Mouse (Mus musculus): ENCODE results near the gene Gpr87. TPM values are rescaled to one million over a fixed set of nuclear protein-coding genes. Genes with fewer than 3 reads are reported as not detected.

The Gpr87 gene
- polyA plus RNA-seq, 1 experiment = not detected

GRCm38 (mm10) chr3:59157048-59157447 is 37.9 kb downstream of the Gpr87 start:
- H3K27me3 ChIP-seq (ENCODE audit: control insufficient read depth, insufficient read depth, low read length) = no peaks in the 10 kb centered on the region
- no peaks in the 10 kb centered on the region for H3K36me3 ChIP-seq (ENCODE audit: control insufficient read depth, insufficient read depth, low read length)
- TF ChIP-seq CTCF (IDR thresholded peaks at IDR 0.05; ENCODE audit: extremely low read depth, insufficient read depth, insufficient read length, insufficient replicate concordance) = no peak
- no peak for TF ChIP-seq POLR2A (IDR thresholded peaks at IDR 0.05; ENCODE audit: low read depth, low read length)
- no peak overlapping the region for H3K27ac ChIP-seq (ENCODE audit: insufficient read depth, low read length)
- WGBS = 45% methylated on average over 5 of the region's 5 CpGs
- peaks cover 10% of the 10 kb centered on the region for H3K4me1 ChIP-seq (ENCODE audit: control insufficient read depth, insufficient read depth, insufficient read length)
- no peak overlapping the region for H3K4me3 ChIP-seq (ENCODE audit: extremely low read depth, insufficient read depth, insufficient read length)
- no peak for DNase-seq (ENCODE audit: low read depth in 1 of 2, low spot score in 2 of 2)

DNA sequence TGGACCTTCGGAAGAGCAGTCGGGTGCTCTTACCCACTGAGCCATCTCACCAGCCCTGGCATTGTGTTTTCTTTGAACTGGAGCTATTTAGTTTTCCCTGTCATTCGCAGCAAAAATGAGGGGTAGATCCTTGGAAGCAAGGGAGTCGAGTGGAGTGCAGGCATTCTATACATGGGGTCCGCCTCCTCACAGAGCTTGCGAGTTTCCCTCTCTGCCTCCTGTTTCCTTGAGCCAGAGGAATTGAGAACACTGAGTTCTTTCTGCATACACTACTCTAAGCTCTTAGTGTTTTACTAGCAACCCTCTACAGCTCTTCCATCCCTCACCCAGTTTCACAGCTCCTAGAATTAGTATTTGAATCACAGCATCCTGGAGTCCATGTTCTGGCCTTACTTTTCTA is 39.5 kb downstream of the Gpr87 start:
- no peak for DNase-seq (ENCODE audit: low read depth in 1 of 2, low spot score in 2 of 2)
- H3K4me3 ChIP-seq (ENCODE audit: extremely low read depth, insufficient read depth, insufficient read length) = no peak overlapping the region
- 91% methylated on average over 6 of the region's 6 CpGs for WGBS
- H3K36me3 ChIP-seq (ENCODE audit: control insufficient read depth, insufficient read depth, low read length) = no peaks in the 10 kb centered on the region
- TF ChIP-seq POLR2A (IDR thresholded peaks at IDR 0.05; ENCODE audit: low read depth, low read length) (no peak), CTCF (IDR thresholded peaks at IDR 0.05; ENCODE audit: extremely low read depth, insufficient read depth, insufficient read length, insufficient replicate concordance) (no peak)
- peaks cover 8% of the 10 kb centered on the region for H3K4me1 ChIP-seq (ENCODE audit: control insufficient read depth, insufficient read depth, insufficient read length)
- H3K27ac ChIP-seq (ENCODE audit: insufficient read depth, low read length) = no peak overlapping the region
- no peaks in the 10 kb centered on the region for H3K27me3 ChIP-seq (ENCODE audit: control insufficient read depth, insufficient read depth, low read length)

DNA sequence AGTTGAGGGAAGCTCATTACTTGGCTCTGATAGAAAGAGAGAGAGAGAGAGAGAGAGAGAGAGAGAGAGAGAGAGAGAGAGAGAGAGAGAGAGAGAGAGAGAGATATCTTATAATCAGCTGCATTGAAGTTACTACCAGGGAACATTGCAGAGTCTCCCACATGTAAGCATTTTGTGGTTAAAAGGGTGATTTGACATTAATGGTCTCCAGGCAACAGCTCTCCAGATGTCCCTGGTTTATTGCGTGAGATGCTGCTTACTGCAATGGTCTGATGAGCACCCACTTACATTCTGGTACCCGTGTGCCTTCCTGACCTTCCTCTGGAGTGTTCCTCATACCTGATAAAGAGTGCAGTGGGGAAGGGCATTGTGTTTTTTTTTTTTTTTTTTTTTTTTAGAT is 40.0 kb downstream of the Gpr87 start:
- no peak for DNase-seq (ENCODE audit: low read depth in 1 of 2, low spot score in 2 of 2)
- Histone ChIP-seq H3K36me3 (ENCODE audit: control insufficient read depth, insufficient read depth, low read length) (no peaks in the 10 kb centered on the region), H3K4me3 (ENCODE audit: extremely low read depth, insufficient read depth, insufficient read length) (no peak overlapping the region), H3K27ac (ENCODE audit: insufficient read depth, low read length) (no peak overlapping the region), H3K27me3 (ENCODE audit: control insufficient read depth, insufficient read depth, low read length) (no peaks in the 10 kb centered on the region), H3K4me1 (ENCODE audit: control insufficient read depth, insufficient read depth, insufficient read length) (peaks cover 7% of the 10 kb centered on the region)
- TF ChIP-seq POLR2A (IDR thresholded peaks at IDR 0.05; ENCODE audit: low read depth, low read length) = no peak
- no peak for TF ChIP-seq CTCF (IDR thresholded peaks at IDR 0.05; ENCODE audit: extremely low read depth, insufficient read depth, insufficient read length, insufficient replicate concordance)
- 25% methylated on average over 2 of the region's 2 CpGs for WGBS

- Histone ChIP-seq H3K27me3 (ENCODE audit: control insufficient read depth, insufficient read depth, low read length) (no peaks in the 10 kb centered on the region), H3K36me3 (ENCODE audit: control insufficient read depth, insufficient read depth, low read length) (no peaks in the 10 kb centered on the region), H3K4me3 (ENCODE audit: extremely low read depth, insufficient read depth, insufficient read length) (no peak within 1 kb of the TSS), H3K27ac (ENCODE audit: insufficient read depth, low read length) (no peak within 1 kb of the TSS; the same call in 1 of the 2 replicates), H3K4me1 (ENCODE audit: control insufficient read depth, insufficient read depth, insufficient read length) (0 out of 2 replicates have a peak, but pooled peaks cover 4% of the 10 kb centered on the region)
- DNase-seq (ENCODE audit: low read depth in 1 of 2, low spot score in 2 of 2) = no peak
- 20% methylated on average over 5 of the region's 5 CpGs for WGBS
- TF ChIP-seq CTCF (IDR thresholded peaks at IDR 0.05; ENCODE audit: extremely low read depth, insufficient read depth, insufficient read length, insufficient replicate concordance) (no peak), POLR2A (IDR thresholded peaks at IDR 0.05; ENCODE audit: low read depth, low read length) (no peak)
Measured at GRCm38 (mm10) chr3:59153424-59153823, 41.5 kb downstream of the Gpr87 start, which contains the start of gene P2ry14. Gene P2ry14, minus strand, starts transcription at chr3:59153618.

DNA sequence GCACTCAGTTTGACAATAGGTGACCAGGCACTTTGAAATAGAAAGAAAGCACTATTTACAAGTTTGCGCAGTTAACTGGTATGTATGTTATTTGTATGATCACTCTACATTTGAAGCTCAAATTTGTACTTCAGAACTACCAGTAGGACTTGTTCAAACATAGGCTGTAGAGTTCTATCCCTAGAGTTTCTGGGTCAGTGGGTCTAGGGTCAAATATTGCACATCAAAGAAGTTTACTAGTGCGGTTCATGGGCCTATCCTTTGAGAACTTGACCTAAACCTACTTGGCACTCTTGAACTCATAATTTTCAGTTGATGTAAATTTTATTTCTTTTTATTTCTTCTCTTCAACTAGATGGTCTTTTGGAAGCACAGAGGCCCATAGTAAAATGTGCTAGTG is 44.3 kb downstream of the Gpr87 start:
- WGBS = 97% methylated on average over 2 of the region's 2 CpGs
- TF ChIP-seq POLR2A (IDR thresholded peaks at IDR 0.05; ENCODE audit: low read depth, low read length) (no peak), CTCF (IDR thresholded peaks at IDR 0.05; ENCODE audit: extremely low read depth, insufficient read depth, insufficient read length, insufficient replicate concordance) (no peak)
- no peak for DNase-seq (ENCODE audit: low read depth in 1 of 2, low spot score in 2 of 2)

GRCm38 (mm10) chr3:59149646-59150045 is 45.3 kb downstream of the Gpr87 start:
- Histone ChIP-seq H3K27ac (ENCODE audit: insufficient read depth, low read length) (no peak overlapping the region), H3K27me3 (ENCODE audit: control insufficient read depth, insufficient read depth, low read length) (no peaks in the 10 kb centered on the region), H3K4me3 (ENCODE audit: extremely low read depth, insufficient read depth, insufficient read length) (no peak overlapping the region), H3K4me1 (ENCODE audit: control insufficient read depth, insufficient read depth, insufficient read length) (0 out of 2 replicates have a peak, but pooled peaks cover 4% of the 10 kb centered on the region), H3K36me3 (ENCODE audit: control insufficient read depth, insufficient read depth, low read length) (no peaks in the 10 kb centered on the region)
- TF ChIP-seq POLR2A (IDR thresholded peaks at IDR 0.05; ENCODE audit: low read depth, low read length) = no peak
- TF ChIP-seq CTCF (IDR thresholded peaks at IDR 0.05; ENCODE audit: extremely low read depth, insufficient read depth, insufficient read length, insufficient replicate concordance) = no peak
- DNase-seq (ENCODE audit: low read depth in 1 of 2, low spot score in 2 of 2) = no peak

More for the DNA sequence above, 44.3 kb downstream of the Gpr87 start:
- Histone ChIP-seq H3K27me3 (ENCODE audit: control insufficient read depth, insufficient read depth, low read length) (no peaks in the 10 kb centered on the region), H3K36me3 (ENCODE audit: control insufficient read depth, insufficient read depth, low read length) (no peaks in the 10 kb centered on the region), H3K4me3 (ENCODE audit: extremely low read depth, insufficient read depth, insufficient read length) (no peak overlapping the region), H3K4me1 (ENCODE audit: control insufficient read depth, insufficient read depth, insufficient read length) (0 out of 2 replicates have a peak, but pooled peaks cover 4% of the 10 kb centered on the region), H3K27ac (ENCODE audit: insufficient read depth, low read length) (no peak overlapping the region)

DNA sequence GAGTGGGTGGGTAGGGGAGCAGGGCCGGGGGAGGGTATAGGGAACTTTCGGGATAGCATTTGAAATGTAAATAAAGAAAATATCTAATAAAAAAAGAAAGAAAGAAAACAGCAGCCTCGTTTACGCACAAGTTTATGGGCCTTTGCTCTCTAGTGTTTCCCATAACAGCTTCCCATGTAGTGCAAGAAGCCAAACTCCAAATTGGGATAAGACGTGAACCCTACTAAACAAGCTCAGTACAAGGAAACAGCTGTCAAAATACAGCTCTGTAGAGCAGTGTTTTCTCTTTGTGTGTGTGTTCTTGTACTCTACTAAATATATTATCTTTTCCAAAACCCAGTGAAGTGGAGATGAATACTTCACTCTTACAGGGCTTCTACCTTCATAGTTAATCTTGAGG is 49.7 kb downstream of the Gpr87 start:
- H3K27me3 ChIP-seq (ENCODE audit: control insufficient read depth, insufficient read depth, low read length) = no peaks in the 10 kb centered on the region
- TF ChIP-seq POLR2A (IDR thresholded peaks at IDR 0.05; ENCODE audit: low read depth, low read length) (no peak), CTCF (IDR thresholded peaks at IDR 0.05; ENCODE audit: extremely low read depth, insufficient read depth, insufficient read length, insufficient replicate concordance) (no peak)
- 92% methylated on average over 5 of the region's 5 CpGs for WGBS
- no peak overlapping the region for H3K4me3 ChIP-seq (ENCODE audit: extremely low read depth, insufficient read depth, insufficient read length)
- H3K27ac ChIP-seq (ENCODE audit: insufficient read depth, low read length) = no peak overlapping the region
- DNase-seq (ENCODE audit: low read depth in 1 of 2, low spot score in 2 of 2) = no peak
- no peaks in the 10 kb centered on the region for H3K36me3 ChIP-seq (ENCODE audit: control insufficient read depth, insufficient read depth, low read length)
- H3K4me1 ChIP-seq (ENCODE audit: control insufficient read depth, insufficient read depth, insufficient read length) = no peaks in the 10 kb centered on the region
